Comparison of ENCODE assay signal across 12 mouse cellular contexts in the genomic region with DNA sequence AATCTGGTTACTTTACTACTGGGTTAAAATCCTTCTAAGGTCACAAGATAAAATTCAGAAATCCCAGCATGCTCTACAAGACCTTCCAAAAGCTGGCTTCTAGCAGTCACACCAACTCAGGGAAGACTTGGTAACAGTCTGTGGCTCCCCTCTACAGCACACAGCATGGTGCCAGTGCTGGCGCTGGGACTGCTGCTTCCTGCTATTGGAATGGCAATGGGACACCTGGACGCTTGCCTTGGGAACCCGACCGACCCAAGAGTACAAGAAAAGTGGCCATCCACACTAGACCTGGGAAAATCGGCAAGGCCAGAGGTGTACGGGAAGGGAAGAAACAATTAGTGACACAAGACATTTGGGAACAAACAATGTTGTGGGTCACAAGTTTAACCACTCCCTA.
"Had no signal": no experiment of that assay in that cellular context is flagged by ENCODE, and none has a peak within 500 bp of the region (broad histone marks: within the 10 kb centered on the region; RNA-seq: fewer than 3 reads in every experiment).

No protein-coding gene starts in this region.

- DNase-seq: gastrocnemius, postnatal 14 days; gastrocnemius, postnatal 36 days; heart, adult 18-20 months; heart, postnatal 10 days; heart, postnatal 4 days; kidney, adult 18-20 months; kidney, adult 8-10 months; kidney, postnatal 10 days; kidney, postnatal 4 days; liver; liver, embryonic 13.5 days; liver, postnatal 0 days had no signal
